Mouse (Mus musculus) ovary, adult 18-20 months (tissue): Measurements from ENCODE around the gene Tsr3.
A peak's percentile ranks its signal among the peaks of the same experiment; 100 is the strongest.

Source experiments
- DNase-seq: peaks from one replicate; pipeline ENCODE4 v3.0.0; 2022; ENCODE audit warnings: low spot score, mixed read lengths

The Tsr3 gene

GRCm38 (mm10) chr17:25244239-25244638 lies 4.3 kb downstream of the Tsr3 start:
- no peak for DNase-seq

GRCm38 (mm10) chr17:25248033-25248750 lies 8.2 kb downstream of the Tsr3 start:
- DNase-seq: no peak

DNA sequence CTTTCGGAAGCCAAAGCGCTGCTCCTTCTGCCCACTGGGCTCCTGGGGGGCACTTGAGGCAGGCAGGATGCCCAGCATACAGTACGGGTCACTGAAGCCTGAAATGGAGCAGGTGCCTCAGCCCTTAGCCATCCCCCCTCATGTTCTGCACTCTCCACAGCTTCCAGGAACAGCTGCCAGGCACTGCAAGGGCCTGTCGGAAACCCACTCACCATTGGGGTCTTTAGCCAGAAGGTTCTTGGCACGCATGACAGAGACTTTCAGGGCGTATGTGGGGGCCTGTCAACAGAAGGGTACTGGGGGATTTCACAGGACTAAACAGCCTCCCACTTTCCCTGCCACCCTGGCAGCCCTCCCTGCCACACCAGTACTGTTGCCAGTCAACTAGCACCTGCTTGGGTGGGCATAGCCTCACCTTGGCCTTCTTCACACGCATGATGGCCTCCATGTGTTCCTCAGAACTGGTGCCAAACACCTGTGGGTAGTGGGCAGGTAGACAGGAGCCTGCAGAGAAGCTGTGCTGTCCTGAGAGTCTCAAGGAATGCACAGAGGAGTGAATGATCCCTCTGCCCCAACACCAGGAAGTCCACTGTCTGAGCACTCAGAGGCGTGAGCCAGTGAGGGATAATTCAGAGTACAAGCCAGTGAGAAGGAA lies 10.3 kb downstream of the Tsr3 start:
- no peak for DNase-seq

GRCm38 (mm10) chr17:25252643-25253042 lies 12.7 kb downstream of the Tsr3 start:
- DNase-seq: no peak

DNA sequence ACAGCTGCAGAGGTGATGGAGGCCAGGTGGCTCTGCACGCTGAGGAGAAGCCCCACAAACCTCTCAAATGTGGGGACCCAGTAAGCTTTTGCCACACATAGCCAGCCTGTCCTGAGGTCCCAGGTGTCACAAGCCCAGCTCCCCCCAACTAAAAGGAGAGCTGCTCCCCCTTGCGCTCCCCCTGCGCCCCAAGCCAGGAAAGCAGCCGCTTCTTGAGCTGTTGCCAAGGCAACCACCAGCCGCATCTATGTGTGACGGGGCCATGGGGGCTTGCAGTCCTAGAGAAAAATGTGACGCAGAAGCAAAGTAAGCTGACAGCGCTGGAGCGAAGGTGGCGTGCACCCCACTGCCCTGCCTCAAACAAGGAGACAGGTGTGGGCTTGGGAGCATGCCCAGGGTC lies 13.8 kb downstream of the Tsr3 start:
- no peak for DNase-seq

DNA sequence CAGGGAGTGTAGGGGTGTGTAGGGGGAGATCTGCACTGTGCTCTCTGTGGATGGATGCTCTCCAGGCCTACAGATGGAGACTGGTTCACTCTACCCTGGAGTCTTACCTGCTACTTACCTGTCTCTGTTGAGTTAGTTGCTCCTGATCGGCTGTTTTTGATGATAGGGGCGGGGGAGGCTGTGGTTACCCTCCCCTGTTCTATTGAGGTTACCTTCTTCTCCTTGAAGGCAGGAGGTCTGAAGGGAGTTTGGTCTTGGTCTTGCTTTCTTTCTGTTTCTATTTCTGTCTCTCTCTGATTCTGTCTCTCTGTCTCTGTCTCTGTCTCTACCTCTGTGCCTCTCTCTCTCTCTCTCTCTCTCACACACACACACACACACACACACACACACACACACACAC lies 15.1 kb downstream of the Tsr3 start:
- no peak for DNase-seq

GRCm38 (mm10) chr17:25256140-25256754 lies 16.3 kb downstream of the Tsr3 start, which contains the start of gene Baiap3:
Baiap3 (minus strand) TSS chr17:25256364.
- no peak for DNase-seq

DNA sequence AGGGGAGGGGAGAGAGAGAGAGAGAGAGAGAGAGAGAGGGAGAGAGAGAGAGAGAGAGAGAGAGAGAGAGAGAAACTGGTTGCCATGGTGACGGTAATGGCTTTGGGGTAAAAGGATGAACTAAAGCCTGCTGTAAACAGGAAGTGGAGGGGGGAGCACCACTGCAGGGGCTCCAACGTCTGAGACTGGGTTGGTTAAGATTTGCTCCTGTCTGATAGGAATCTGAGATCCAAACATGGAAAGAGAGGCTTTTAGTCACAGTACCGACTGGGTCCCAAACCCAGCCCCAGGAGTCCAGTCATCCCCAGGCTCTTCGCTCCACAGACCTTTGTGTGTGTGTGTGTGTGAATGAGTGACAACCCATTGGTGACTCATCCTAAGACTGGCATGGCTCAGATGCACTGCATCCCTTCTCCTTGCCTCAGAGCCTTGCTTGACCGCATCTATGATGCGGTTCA lies 17.9 kb downstream of the Tsr3 start:
- DNase-seq: no peak

DNA sequence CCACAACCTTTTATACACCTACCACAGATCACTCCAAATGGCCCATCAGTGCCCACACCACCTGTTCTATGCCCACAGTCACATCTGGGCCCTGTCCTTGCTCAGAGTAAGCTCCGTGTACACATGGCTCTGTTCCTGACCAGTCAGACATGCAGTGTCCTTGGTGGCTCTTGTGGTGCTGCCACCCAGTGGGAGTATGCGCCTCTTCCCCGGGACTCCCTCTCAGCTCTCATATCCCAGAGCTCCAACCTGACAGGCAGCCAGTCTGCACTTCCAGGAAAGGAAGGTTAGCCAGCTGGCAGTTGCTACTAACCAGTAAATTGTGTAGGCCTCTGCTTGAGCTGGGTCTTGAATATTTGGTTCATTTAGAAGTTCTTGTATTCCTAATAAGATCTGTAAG lies 24.5 kb downstream of the Tsr3 start:
- DNase-seq: peak; percentile 37

DNA sequence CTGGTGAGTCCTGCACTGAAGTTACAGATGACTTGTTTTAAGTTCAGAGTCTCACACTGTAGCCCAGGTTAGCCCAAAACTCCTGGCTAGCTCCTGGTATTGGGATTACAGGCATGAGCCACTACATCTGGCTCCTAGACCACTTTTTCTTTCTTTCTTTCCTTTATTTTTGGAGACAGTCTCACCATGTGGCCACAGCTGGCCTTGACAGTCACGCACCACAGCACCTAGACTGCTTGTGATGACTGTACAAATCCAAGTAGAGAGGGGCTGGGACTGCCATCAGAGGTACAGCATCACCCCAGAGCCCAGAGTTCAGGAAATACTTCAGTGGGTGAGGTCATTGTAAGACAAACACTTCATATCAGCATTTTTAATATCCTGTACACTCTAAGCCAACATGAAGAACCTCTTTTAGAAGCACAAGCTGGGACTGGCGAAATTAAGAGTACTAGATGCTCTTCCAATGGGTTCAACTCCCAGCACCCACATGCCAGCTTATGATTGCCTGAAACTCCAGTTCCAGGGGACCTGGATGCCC lies 30.9 kb downstream of the Tsr3 start:
- DNase-seq: no peak

GRCm38 (mm10) chr17:25272326-25272725 lies 32.4 kb downstream of the Tsr3 start:
- DNase-seq: no peak

DNA sequence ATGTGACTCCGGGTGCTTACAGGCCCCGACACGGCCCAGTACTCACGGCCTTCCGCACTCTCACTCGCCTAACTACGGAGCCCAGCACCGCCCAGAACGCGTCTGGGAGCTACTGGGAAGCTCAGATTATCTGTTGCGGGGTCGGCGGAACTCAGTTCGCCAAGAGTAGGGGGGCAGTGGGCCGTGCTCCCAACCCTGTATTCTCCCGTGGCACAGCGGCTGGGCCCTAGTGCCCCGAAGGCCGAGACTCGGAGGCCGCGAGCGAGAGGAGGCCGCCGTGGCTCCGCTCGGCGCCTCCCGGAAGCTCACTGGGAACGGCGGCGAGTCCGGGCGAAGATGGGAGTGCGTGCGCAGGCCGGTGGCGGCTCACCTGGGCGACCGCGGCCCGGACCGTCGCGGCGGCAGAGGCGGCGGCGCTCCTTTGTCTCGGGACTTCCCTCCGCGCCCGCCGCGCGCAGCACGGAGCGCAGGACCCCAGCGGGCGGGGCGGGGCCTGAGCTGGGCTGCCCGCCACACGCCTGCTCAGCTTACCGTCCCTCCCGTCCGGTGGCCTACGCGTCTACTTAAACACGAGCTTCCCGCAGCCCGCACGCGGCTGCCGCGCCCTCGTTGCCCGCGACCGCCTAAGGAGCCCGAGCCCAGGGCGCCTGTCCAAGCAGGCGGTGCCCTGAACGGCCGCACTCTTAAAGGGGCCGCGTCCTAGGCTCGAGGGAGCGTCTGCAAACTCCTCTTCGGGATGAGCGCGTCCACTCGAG lies 33.2 kb downstream of the Tsr3 start:
- DNase-seq: peak; percentile 83

- peak; percentile 88 for DNase-seq
Observed at GRCm38 (mm10) chr17:25273706-25274501, 33.9 kb downstream of the Tsr3 start.

DNA sequence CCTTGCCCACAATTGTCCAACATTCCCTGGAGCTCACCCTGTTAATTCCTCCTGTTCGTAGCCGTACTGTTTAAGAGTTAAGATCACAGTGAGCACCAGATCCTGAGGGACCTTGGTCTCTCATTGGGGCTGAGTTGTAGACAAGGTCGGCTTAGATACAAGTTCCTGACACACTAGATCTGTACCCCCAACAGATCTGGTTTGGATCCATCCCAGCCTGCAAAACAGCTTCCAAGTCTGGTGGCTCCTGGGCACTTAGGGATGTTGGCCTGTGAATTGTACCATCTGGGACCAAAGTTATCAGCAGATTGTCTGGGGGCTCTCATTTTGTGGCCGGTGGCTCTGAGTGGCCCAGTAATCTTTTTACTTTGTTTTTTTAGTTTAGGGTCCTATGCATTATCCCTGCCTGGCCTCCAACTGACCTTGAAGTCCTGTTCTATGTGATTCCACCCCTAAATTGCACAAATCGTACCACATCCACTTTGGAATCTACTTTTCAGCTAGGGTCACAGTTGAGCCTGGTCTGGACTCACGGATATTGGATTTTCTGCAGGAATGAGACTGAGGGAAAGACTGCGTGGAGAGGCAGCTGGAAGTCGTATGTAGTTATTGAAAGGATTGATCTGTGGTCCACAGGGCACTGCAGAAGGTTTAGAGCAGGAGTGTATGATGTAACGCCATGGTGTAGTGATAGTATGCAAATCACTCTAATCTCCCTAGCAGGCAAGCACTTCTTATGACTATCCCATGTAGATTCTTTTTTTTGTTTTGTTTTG lies 34.8 kb downstream of the Tsr3 start, which contains the start of gene Ube2i:
Gene Ube2i (minus strand): TSS at position 52 of the 776 bp plus-strand sequence.
- no peak for DNase-seq

DNA sequence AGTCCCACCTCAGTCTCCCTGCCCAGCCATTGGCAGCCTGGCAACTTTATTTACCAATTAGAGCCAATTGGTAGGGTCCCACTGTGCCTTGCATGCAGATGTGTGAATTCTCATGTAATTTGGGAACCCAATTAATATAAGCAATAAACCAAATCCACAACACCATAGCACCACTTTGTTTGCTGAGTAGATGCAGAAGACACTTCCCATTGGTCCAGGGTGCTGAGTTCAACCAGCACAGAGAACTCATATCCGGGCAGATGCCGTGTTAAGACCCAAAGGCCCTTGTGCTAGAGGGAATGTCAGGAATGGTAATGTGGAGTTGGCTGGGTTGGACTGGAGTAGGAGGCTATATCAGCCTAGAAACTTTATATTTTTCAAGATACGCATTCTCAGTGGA lies 35.9 kb downstream of the Tsr3 start:
- no peak for DNase-seq

GRCm38 (mm10) chr17:25282133-25282532 lies 42.2 kb downstream of the Tsr3 start:
- DNase-seq: peak; percentile 46

- peak; percentile 29 for DNase-seq
Observed at GRCm38 (mm10) chr17:25285033-25285432, 45.1 kb downstream of the Tsr3 start.

DNA sequence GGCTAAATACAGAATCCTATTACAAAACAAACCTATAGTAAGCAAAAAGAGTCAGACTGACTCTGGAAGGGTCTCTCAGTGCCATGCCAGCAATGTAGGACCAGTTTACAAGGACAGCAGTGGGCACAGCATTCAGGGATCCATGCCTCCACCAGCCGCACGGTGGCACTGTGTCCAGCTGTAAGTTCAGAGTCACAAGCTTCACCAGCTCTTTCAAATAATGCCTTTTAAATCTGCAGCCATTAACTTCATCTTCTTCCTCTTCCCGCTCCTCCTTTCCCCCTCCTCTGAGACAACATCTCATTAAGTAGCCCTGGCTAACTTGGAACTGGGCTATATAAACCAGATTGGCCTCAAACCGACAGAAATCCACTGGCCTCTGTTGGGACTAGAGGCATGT lies 48.9 kb downstream of the Tsr3 start:
- no peak for DNase-seq

DNA sequence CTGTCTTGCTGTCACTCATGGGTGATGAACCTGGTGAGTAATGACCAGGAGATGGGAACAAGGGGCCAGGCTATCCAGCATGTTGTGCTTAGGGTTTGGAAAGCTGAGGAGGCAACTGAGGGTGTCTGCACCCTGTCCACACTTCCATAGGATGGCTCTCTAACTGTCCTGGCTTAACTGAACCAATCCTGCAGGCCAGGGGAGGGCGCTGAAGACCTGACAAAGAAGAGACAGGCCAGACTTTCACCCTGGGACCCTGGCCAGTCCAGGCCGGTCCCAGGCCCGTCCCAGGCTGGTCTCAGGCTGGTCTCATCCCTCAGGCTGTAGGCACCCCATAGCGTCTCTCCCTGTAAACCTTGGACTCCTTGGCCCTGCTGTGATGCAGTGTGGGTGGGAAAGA lies 50.4 kb downstream of the Tsr3 start:
- DNase-seq: no peak
